ENCODE assay signal across 9 mouse cellular contexts in the genomic region with DNA sequence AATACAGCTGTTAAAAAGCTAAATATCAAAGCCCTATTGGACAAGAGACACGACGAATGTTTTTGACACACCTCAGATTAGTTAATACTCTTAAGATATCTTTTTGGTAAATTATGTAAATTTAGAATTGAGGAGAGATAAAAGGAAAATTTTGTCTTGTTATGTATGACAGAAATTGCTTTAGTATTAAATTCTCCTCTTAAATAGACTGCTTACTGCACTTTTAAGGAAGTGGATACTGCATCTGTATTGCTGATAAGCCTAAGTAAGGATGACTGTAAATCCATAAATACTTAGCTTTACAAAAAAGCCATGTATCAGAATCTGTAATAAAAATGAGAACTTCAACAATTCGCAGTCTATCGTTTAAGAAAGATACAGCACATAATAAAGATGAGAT. TPM values are rescaled to one million over a fixed set of nuclear protein-coding genes. Genes with fewer than 3 reads are reported as not detected.
DNase-seq lines count a peak whose midpoint lies in the region; ATAC-seq and TF ChIP-seq lines count a peak whose summit lies in the region.
"Had no signal": no experiment of that assay in that cellular context is flagged by ENCODE, and none has a peak within 500 bp of the region (broad histone marks: within the 10 kb centered on the region; RNA-seq: fewer than 3 reads in every experiment).

No protein-coding gene starts in this region.

- H3K27ac ChIP-seq in gastrocnemius, adult 2 months, result peak overlapping the region; percentile 95
- no peak overlapping the region for H3K27ac ChIP-seq in forebrain, embryonic 15.5 days (replicated peaks)
- no peak overlapping the region for H3K27ac ChIP-seq in liver, embryonic 14.5 days

- no peak for TF ChIP-seq CTCF in gastrocnemius, adult 2 months (IDR thresholded peaks at IDR 0.05)
- no peak for TF ChIP-seq CTCF in liver, embryonic 14.5 days (IDR thresholded peaks at IDR 0.05; ENCODE audit: low read depth)

- intact Hi-C loops in gastrocnemius, adult 2 months (cut with DNase I), result no loop called here
- intact Hi-C loops in gastrocnemius, postnatal 14 days (cut with DNase I; ENCODE audit: low total_unique reads), result no loop called here

- 51% methylated on average over 4 of the region's 4 CpGs for WGBS in forebrain, embryonic 15.5 days
- WGBS in liver, embryonic 14.5 days (ENCODE audit: insufficient replicate concordance), result 24% methylated on average over 4 of the region's 4 CpGs

- no peak for TF ChIP-seq EP300 in liver, embryonic 14.5 days (IDR thresholded peaks at IDR 0.05; ENCODE audit: low read depth)

- no peaks in the 10 kb centered on the region for H3K27me3 ChIP-seq in forebrain, embryonic 15.5 days
- H3K27me3 ChIP-seq in liver, embryonic 14.5 days (ENCODE audit: control insufficient read depth, insufficient read depth, low read length), result no peaks in the 10 kb centered on the region

- peak overlapping the region; percentile 65 for H3K4me2 ChIP-seq in forebrain, embryonic 15.5 days (replicated peaks)
- H3K4me2 ChIP-seq in liver, embryonic 14.5 days (ENCODE audit: low read depth), result peak overlapping the region; percentile 80

- DNase-seq in gastrocnemius, adult 2 months, result no peak
- DNase-seq in gastrocnemius, postnatal 14 days, result no peak
- DNase-seq in A20 (ENCODE audit: low read depth, low spot score) (peak; percentile 71), MN1 (ENCODE audit: low spot score) (no peak)
- DNase-seq in liver, embryonic 14.5 days (ENCODE audit: low read depth in 3 of 3, low spot score in 3 of 3), result no peak
- no peak for DNase-seq in spleen, postnatal 14 days (ENCODE audit: low spot score in 2 of 2)
- no peak for DNase-seq in natural killer cell, adult 2 months (ENCODE audit: low spot score in 2 of 2)
- DNase-seq: B cell, adult 2 months had no signal

- peak overlapping the region; percentile 92 for H3K9ac ChIP-seq in forebrain, embryonic 15.5 days (replicated peaks)
- H3K9ac ChIP-seq in liver, embryonic 14.5 days (replicated peaks), result peak overlapping the region; percentile 91

- peak overlapping the region; percentile 93 for H3K4me3 ChIP-seq in gastrocnemius, adult 2 months
- H3K4me3 ChIP-seq in forebrain, embryonic 15.5 days, result peak overlapping the region; percentile 80
- peak overlapping the region; percentile 74 to 86; a peak in 3 of 4 replicates for H3K4me3 ChIP-seq in liver, embryonic 14.5 days (ENCODE audit: insufficient read depth in 1 of 2, low read depth in 2 of 2, low read length in 2 of 2)

- H3K36me3 ChIP-seq in forebrain, embryonic 15.5 days, result no peaks in the 10 kb centered on the region
- H3K36me3 ChIP-seq in liver, embryonic 14.5 days (replicated peaks; ENCODE audit: control insufficient read depth, insufficient read depth, low read depth), result no peaks in the 10 kb centered on the region

- no peaks in the 10 kb centered on the region for H3K9me3 ChIP-seq in forebrain, embryonic 15.5 days
- no peaks in the 10 kb centered on the region for H3K9me3 ChIP-seq in liver, embryonic 14.5 days (ENCODE audit: control insufficient read depth, low read length)

- ATAC-seq in forebrain, embryonic 15.5 days (replicated peaks), result no peak
- ATAC-seq in liver, embryonic 14.5 days (ENCODE audit: insufficient read depth), result no peak

- H3K4me1 ChIP-seq in forebrain, embryonic 15.5 days, result peaks cover 19% of the 10 kb centered on the region
- H3K4me1 ChIP-seq in liver, embryonic 14.5 days (replicated peaks; ENCODE audit: control insufficient read depth in 2 of 2, insufficient read depth in 2 of 2, low read length in 1 of 2), result peaks cover 12 to 17% of the 10 kb centered on the region in 2 experiments

RNA-seq across cellular contexts. Expression of a gene that starts 1.8 kb away (rescaled TPM):
- total RNA-seq in gastrocnemius, adult 2 months (2021), result 100 to 1,000 TPM; 110 to 121 TPM
- 10 to 100 TPM; 89.7 to 92.7 TPM for total RNA-seq in gastrocnemius, postnatal 14 days (2021)
- polyA plus RNA-seq in forebrain, embryonic 15.5 days (2015; fragmentation: Nextera tagmentation; extraction: Ambion mirVana), result 190 and 201 TPM in 2 replicates
- 6.6 and 7.0 TPM in 2 replicates for polyA plus RNA-seq in liver, embryonic 14.5 days (2012; rRNA removed)
- polyA plus RNA-seq in liver, embryonic 14.5 days (2014; fragmentation: Nextera tagmentation; extraction: Ambion mirVana), result 47.3 and 58.2 TPM in 2 replicates
